Mouse (Mus musculus): Measurements from ENCODE around the gene Zfp791.
"Not testable (repeated sequence)": the region's sequence is repeated elsewhere in the genome, so short reads cannot be mapped to it uniquely, and the experiment has no call there.

The Zfp791 gene

GRCm38 (mm10) chr8:85122995-85123394 lies at the start of gene Zfp791:
Gene Zfp791, minus strand, starts transcription at chr8:85123095.
- no peak for DNase-seq (ENCODE audit: low spot score in 2 of 2)

GRCm38 (mm10) chr8:85171291-85171690 lies 48.4 kb upstream of the Zfp791 start:
- DNase-seq (ENCODE audit: low spot score in 2 of 2) = peak in 1 of 2 experiments; percentile 32

- no peak for DNase-seq (ENCODE audit: low spot score in 2 of 2)
Observed at GRCm38 (mm10) chr8:85151624-85152023, 28.7 kb upstream of the Zfp791 start, which contains the start of gene Cks1brt. Gene Cks1brt, plus strand, starts transcription at chr8:85151924.

GRCm38 (mm10) chr8:85142516-85142915 lies 19.6 kb upstream of the Zfp791 start:
- DNase-seq (ENCODE audit: low spot score in 2 of 2) = no peak

GRCm38 (mm10) chr8:85135690-85136089 lies 12.8 kb upstream of the Zfp791 start:
- DNase-seq (ENCODE audit: low spot score in 2 of 2) = not testable (repeated sequence)

GRCm38 (mm10) chr8:85132335-85132734 lies 9.4 kb upstream of the Zfp791 start:
- DNase-seq (ENCODE audit: low spot score in 2 of 2) = no peak

GRCm38 (mm10) chr8:85123691-85124090 lies 796 bp upstream of the Zfp791 start:
- DNase-seq (ENCODE audit: low spot score in 2 of 2) = no peak

- not testable (repeated sequence) for DNase-seq (ENCODE audit: low spot score in 2 of 2)
Observed at GRCm38 (mm10) chr8:85120251-85120650, 2.6 kb downstream of the Zfp791 start.

GRCm38 (mm10) chr8:85119052-85119981 lies 3.6 kb downstream of the Zfp791 start:
- peak in 1 of 2 experiments; percentile 62 for DNase-seq (ENCODE audit: low spot score in 2 of 2)

- DNase-seq (ENCODE audit: low spot score in 2 of 2) = no peak
Observed at GRCm38 (mm10) chr8:85116984-85117383, 5.9 kb downstream of the Zfp791 start.

- DNase-seq (ENCODE audit: low spot score in 2 of 2) = no peak
Observed at GRCm38 (mm10) chr8:85115501-85115900, 7.4 kb downstream of the Zfp791 start.

GRCm38 (mm10) chr8:85113241-85113640 lies 9.7 kb downstream of the Zfp791 start:
- no peak for DNase-seq (ENCODE audit: low spot score in 2 of 2)

GRCm38 (mm10) chr8:85100076-85100665 lies 22.7 kb downstream of the Zfp791 start:
- DNase-seq (ENCODE audit: low spot score in 2 of 2) = no peak

GRCm38 (mm10) chr8:85096850-85097249 lies 26.0 kb downstream of the Zfp791 start:
- no peak for DNase-seq (ENCODE audit: low spot score in 2 of 2)

- no peak for DNase-seq (ENCODE audit: low spot score in 2 of 2)
Observed at GRCm38 (mm10) chr8:85096196-85096595, 26.7 kb downstream of the Zfp791 start.

- DNase-seq (ENCODE audit: low spot score in 2 of 2) = no peak
Observed at GRCm38 (mm10) chr8:85095566-85095965, 27.3 kb downstream of the Zfp791 start.

GRCm38 (mm10) chr8:85095051-85095450 lies 27.8 kb downstream of the Zfp791 start:
- DNase-seq (ENCODE audit: low spot score in 2 of 2) = no peak

- DNase-seq (ENCODE audit: low spot score in 2 of 2) = no peak
Observed at GRCm38 (mm10) chr8:85091526-85092090, 31.3 kb downstream of the Zfp791 start.

- DNase-seq (ENCODE audit: low spot score in 2 of 2) = no peak
Observed at GRCm38 (mm10) chr8:85090856-85091255, 32.0 kb downstream of the Zfp791 start.

- no peak for DNase-seq (ENCODE audit: low spot score in 2 of 2)
Observed at GRCm38 (mm10) chr8:85088771-85089170, 34.1 kb downstream of the Zfp791 start.

- DNase-seq (ENCODE audit: low spot score in 2 of 2) = no peak
Observed at GRCm38 (mm10) chr8:85086238-85086637, 36.7 kb downstream of the Zfp791 start.

GRCm38 (mm10) chr8:85084633-85085032 lies 38.3 kb downstream of the Zfp791 start:
- DNase-seq (ENCODE audit: low spot score in 2 of 2) = peak in 1 of 2 experiments; percentile 56
